ENCODE assay signal across 11 mouse cellular contexts in genomic region chr16:90995498-90995897, GRCm38 (mm10). TPM values are rescaled to one million over a fixed set of nuclear protein-coding genes. Genes with fewer than 3 reads are reported as not detected.
DNase-seq lines count a peak whose midpoint lies in the region; ATAC-seq and TF ChIP-seq lines count a peak whose summit lies in the region.
"Had no signal": no experiment of that assay in that cellular context is flagged by ENCODE, and none has a peak within 500 bp of the region (broad histone marks: within the 10 kb centered on the region; RNA-seq: fewer than 3 reads in every experiment).

No protein-coding gene starts in this region.

- H3K9ac ChIP-seq in MEL (ENCODE audit: control insufficient read depth, low read depth, low read length, poor library complexity, severe bottlenecking): peak overlapping the region; percentile 48
- no peak overlapping the region for H3K9ac ChIP-seq in intestine, embryonic 14.5 days (ENCODE audit: low read length)
- H3K9ac ChIP-seq: limb, embryonic 12.5 days; midbrain, embryonic 15.5 days had no signal

- TF ChIP-seq EP300 in MEL (IDR thresholded peaks at IDR 0.05; ENCODE audit: low read depth in 1 of 2, low read length in 2 of 2): no peak

- 68% methylated on average over 5 of the region's 5 CpGs for WGBS in kidney, adult 2 months
- WGBS in intestine, embryonic 14.5 days: 68% methylated on average over 5 of the region's 5 CpGs

- TF ChIP-seq CTCF in kidney, adult 2 months (conservative IDR thresholded peaks at IDR 0.05; ENCODE audit: insufficient read depth, insufficient read length, low read depth, low read length): no peak
- no peak for TF ChIP-seq CTCF in MEL (IDR thresholded peaks at IDR 0.05 in 2 of 3, conservative IDR thresholded peaks at IDR 0.05 in 1 of 3; ENCODE audit: control insufficient read depth in 1 of 3, insufficient read depth in 1 of 3, low read depth in 2 of 3, low read length in 3 of 3, poor library complexity in 1 of 3, severe bottlenecking in 1 of 3)

- no peak overlapping the region for H3K4me2 ChIP-seq in intestine, embryonic 14.5 days (ENCODE audit: low read length)
- H3K4me2 ChIP-seq: limb, embryonic 12.5 days; midbrain, embryonic 15.5 days had no signal

- no peak for TF ChIP-seq RAD21 in MEL (IDR thresholded peaks at IDR 0.05; ENCODE audit: low read depth, low read length)

- no peak for DNase-seq in kidney, adult 2 months
- DNase-seq in kidney, postnatal 25 days: no peak
- DNase-seq in MEL (ENCODE audit: low read depth, low spot score): peak; percentile 79
- no peak for DNase-seq in intestine, embryonic 14.5 days (ENCODE audit: low spot score)
- no peak for DNase-seq in natural killer cell, adult 2 months (ENCODE audit: low spot score in 2 of 2)
- no peak for DNase-seq in thymus, postnatal 36 days
- DNase-seq: cerebellum, postnatal 10 days had no signal

- no peak for TF ChIP-seq POLR2A in kidney, adult 2 months (IDR thresholded peaks at IDR 0.05; ENCODE audit: low read depth, low read length)
- no peak for TF ChIP-seq POLR2A in MEL (IDR thresholded peaks at IDR 0.05; ENCODE audit: control insufficient read depth in 1 of 2, insufficient read depth in 1 of 2, low read depth in 1 of 2, low read length in 2 of 2, poor library complexity in 1 of 2)

- H3K4me3 ChIP-seq in kidney, adult 2 months (ENCODE audit: insufficient read depth, low read depth, low read length): no peak overlapping the region
- H3K4me3 ChIP-seq in MEL (ENCODE audit: control insufficient read depth in 1 of 2, insufficient read depth in 1 of 2, low read depth in 2 of 2, low read length in 2 of 2): peak overlapping the region; percentile 37 to 61; a peak in 3 of 4 replicates
- no peak overlapping the region for H3K4me3 ChIP-seq in intestine, embryonic 14.5 days (ENCODE audit: low read depth, low read length)
- H3K4me3 ChIP-seq: limb, embryonic 12.5 days; midbrain, embryonic 15.5 days had no signal

- peaks cover 22% of the 10 kb centered on the region for H3K4me1 ChIP-seq in kidney, adult 2 months (ENCODE audit: control insufficient read depth, insufficient read depth, low read length)
- H3K4me1 ChIP-seq in MEL (ENCODE audit: control insufficient read depth in 1 of 2, insufficient read depth in 2 of 2, low read length in 2 of 2): peaks cover 17 to 24% of the 10 kb centered on the region in 2 experiments
- 0 out of 2 replicates have a peak, but pooled peaks cover 9% of the 10 kb centered on the region for H3K4me1 ChIP-seq in intestine, embryonic 14.5 days (replicated peaks; ENCODE audit: control insufficient read depth, insufficient read depth, low read length)
- H3K4me1 ChIP-seq: limb, embryonic 12.5 days had no signal

- 0 out of 2 replicates have a peak overlapping the region, but pooled peaks have one; percentile 20 for H3K27ac ChIP-seq in kidney, adult 2 months (ENCODE audit: insufficient read depth, low read depth, low read length)
- H3K27ac ChIP-seq in MEL (ENCODE audit: control insufficient read depth, low read depth, low read length): peak overlapping the region; percentile 69
- H3K27ac ChIP-seq in intestine, embryonic 14.5 days (ENCODE audit: low read depth): peak overlapping the region; percentile 30; the same call in 1 of the 2 replicates
- H3K27ac ChIP-seq: limb, embryonic 12.5 days; midbrain, embryonic 15.5 days had no signal

- no peak for ATAC-seq in intestine, embryonic 14.5 days (replicated peaks; ENCODE audit: low FRiP score, low TSS enrichment, low read depth)
- peak; percentile 78 for ATAC-seq in megakaryocyte, adult 5-6 weeks (ENCODE audit: poor library complexity, severe bottlenecking)
- ATAC-seq: inflammation-experienced regulatory T-cells, adult 6 months; midbrain, embryonic 15.5 days had no signal

- no peaks in the 10 kb centered on the region; the same call in 1 of the 2 replicates for H3K36me3 ChIP-seq in kidney, adult 2 months (ENCODE audit: control insufficient read depth, insufficient read depth, low read length)
- H3K36me3 ChIP-seq in MEL (ENCODE audit: control insufficient read depth in 1 of 2, insufficient read depth in 2 of 2, low read length in 2 of 2): peaks cover 0 to 15% of the 10 kb centered on the region in 2 experiments; a peak in 2 of 4 replicates
- 0 out of 2 replicates have a peak, but pooled peaks cover 13% of the 10 kb centered on the region for H3K36me3 ChIP-seq in intestine, embryonic 14.5 days (ENCODE audit: control insufficient read depth, insufficient read depth, low read length)

- no peaks in the 10 kb centered on the region for H3K27me3 ChIP-seq in kidney, adult 2 months (replicated peaks; ENCODE audit: control insufficient read depth, insufficient read depth, low read length)
- no peaks in the 10 kb centered on the region for H3K27me3 ChIP-seq in MEL (ENCODE audit: control insufficient read depth in 1 of 2, insufficient read depth in 2 of 2, low read length in 2 of 2)
- H3K27me3 ChIP-seq in intestine, embryonic 14.5 days (replicated peaks; ENCODE audit: control insufficient read depth, insufficient read depth, low read length): no peaks in the 10 kb centered on the region
- H3K27me3 ChIP-seq: limb, embryonic 12.5 days; midbrain, embryonic 15.5 days had no signal

- peaks cover 6% of the 10 kb centered on the region; the same call in 1 of the 2 replicates for H3K79me2 ChIP-seq in MEL (ENCODE audit: control insufficient read depth, insufficient read depth, low read length, poor library complexity)

- no peaks in the 10 kb centered on the region for H3K9me3 ChIP-seq in MEL (replicated peaks; ENCODE audit: insufficient read depth, low read length)
- no peaks in the 10 kb centered on the region for H3K9me3 ChIP-seq in intestine, embryonic 14.5 days (ENCODE audit: control insufficient read depth, low read length)
- H3K9me3 ChIP-seq: limb, embryonic 12.5 days; midbrain, embryonic 15.5 days had no signal

TF ChIP-seq in MEL, 35 proteins besides CTCF, POLR2A, EP300 and RAD21:
- TF ChIP-seq ZKSCAN1 (IDR thresholded peaks at IDR 0.05; ENCODE audit: low read depth, low read length) (no peak), CHD2 (IDR thresholded peaks at IDR 0.05; ENCODE audit: low read length) (no peak), ZMIZ1 (IDR thresholded peaks at IDR 0.05; ENCODE audit: low read depth, low read length) (no peak), SIN3A (IDR thresholded peaks at IDR 0.05; ENCODE audit: low read length) (0 out of 2 replicates have a peak, but pooled peaks have one; percentile 35), E2F4 (IDR thresholded peaks at IDR 0.05; ENCODE audit: borderline replicate concordance, low read depth, low read length) (no peak), MAZ (IDR thresholded peaks at IDR 0.05; ENCODE audit: low read depth, low read length) (no peak), USF2 (IDR thresholded peaks at IDR 0.05; ENCODE audit: borderline replicate concordance in 1 of 2, insufficient read depth in 1 of 2, low read depth in 1 of 2, low read length in 2 of 2) (no peak), ELF1 (IDR thresholded peaks at IDR 0.05; ENCODE audit: low read depth, low read length) (peak; percentile 71), POLR2AphosphoS5 (IDR thresholded peaks at IDR 0.05; ENCODE audit: borderline replicate concordance, low read depth, low read length) (no peak), BHLHE40 (IDR thresholded peaks at IDR 0.05; ENCODE audit: borderline replicate concordance, low read depth, low read length) (no peak), NELFE (IDR thresholded peaks at IDR 0.05; ENCODE audit: low read depth, low read length) (no peak), TAL1 (IDR thresholded peaks at IDR 0.05; ENCODE audit: low read length) (no peak), MAFK (IDR thresholded peaks at IDR 0.05; ENCODE audit: borderline replicate concordance, low read depth, low read length) (no peak), KAT2A (conservative IDR thresholded peaks at IDR 0.05; ENCODE audit: low read depth, low read length) (no peak), POLR2AphosphoS2 (IDR thresholded peaks at IDR 0.05; ENCODE audit: low read length) (no peak), UBTF (IDR thresholded peaks at IDR 0.05; ENCODE audit: borderline replicate concordance, insufficient read depth, low read depth, low read length) (no peak), NRF1 (IDR thresholded peaks at IDR 0.05; ENCODE audit: insufficient read depth, low read depth, low read length, poor library complexity, severe bottlenecking) (no peak), MYC (IDR thresholded peaks at IDR 0.05; ENCODE audit: low read depth, low read length) (no peak), ETS1 (IDR thresholded peaks at IDR 0.05; ENCODE audit: low read depth, low read length) (0 out of 2 replicates have a peak, but pooled peaks have one; percentile 17), ZC3H11A (IDR thresholded peaks at IDR 0.05; ENCODE audit: low read depth, low read length) (no peak), GABPA (IDR thresholded peaks at IDR 0.05; ENCODE audit: low read depth, low read length) (no peak), JUND (IDR thresholded peaks at IDR 0.05; ENCODE audit: low read depth, low read length) (no peak), CHD1 (IDR thresholded peaks at IDR 0.05; ENCODE audit: low read depth, low read length) (peak; percentile 72; the same call in 1 of the 2 replicates), USF1 (IDR thresholded peaks at IDR 0.05; ENCODE audit: low read depth, low read length) (no peak), TCF12 (IDR thresholded peaks at IDR 0.05; ENCODE audit: low read depth, low read length) (no peak)

RNA-seq across cellular contexts. Expression of gene Synj1, which starts 15.6 kb away (rescaled TPM):
- 20.4 and 24.8 TPM in 2 replicates for polyA plus RNA-seq in kidney, adult 2 months (2012; rRNA removed)
- 5.0 and 8.8 TPM in 2 replicates for total RNA-seq in MEL (2012; rRNA removed)
- polyA plus RNA-seq in MEL (2012; ENCODE audit: insufficient read depth in 1 of 2, insufficient read length in 2 of 2, low read depth in 1 of 2, low replicate concordance in 2 of 2, missing spikeins in 1 of 2): 10 to 100 TPM in 1 of 2 experiments, not detected in 1; 34.5 TPM
- polyA plus RNA-seq in intestine, embryonic 14.5 days (2014; fragmentation: Nextera tagmentation; extraction: Ambion mirVana): 15.2 and 18.1 TPM in 2 replicates
- 95.7 and 105 TPM in 2 replicates for total RNA-seq in megakaryocyte, adult 5-6 weeks (2015)
- total RNA-seq in megakaryocyte, adult 5-6 weeks (2017): 44.6 and 61.5 TPM in 2 replicates

RNA-seq across cellular contexts. Expression of gene Paxbp1, which starts 48.8 kb away (rescaled TPM):
- polyA plus RNA-seq in kidney, adult 2 months (2012; rRNA removed): 13.3 and 13.6 TPM in 2 replicates
- 23.8 and 26.3 TPM in 2 replicates for total RNA-seq in MEL (2012; rRNA removed)
- polyA plus RNA-seq in MEL (2012; ENCODE audit: insufficient read depth in 1 of 2, insufficient read length in 2 of 2, low read depth in 1 of 2, low replicate concordance in 2 of 2, missing spikeins in 1 of 2): 10 to 100 TPM in 1 of 2 experiments, not detected in 1; 49.6 TPM
- polyA plus RNA-seq in intestine, embryonic 14.5 days (2014; fragmentation: Nextera tagmentation; extraction: Ambion mirVana): 60.7 and 71.1 TPM in 2 replicates
- total RNA-seq in megakaryocyte, adult 5-6 weeks (2015): 71.3 and 81.9 TPM in 2 replicates
- total RNA-seq in megakaryocyte, adult 5-6 weeks (2017): 68.3 and 79.2 TPM in 2 replicates

Comparison
In these comparisons a context has a peak if more than half of its experiments do, and no peak if none do; other contexts are left out.
1. H3K4me3 ChIP-seq: peak in MEL (2 of 2); none in kidney, adult 2 months (single experiment) and intestine, embryonic 14.5 days (single experiment).
2. Peak in every context shown above with its lines, with median percentiles within 50 percentile points of each other: H3K27ac ChIP-seq.